Mouse (Mus musculus) cerebellum, postnatal 10 days (tissue): ENCODE results near the gene Maz.
A peak's percentile ranks its signal among the peaks of the same experiment; 100 is the strongest.

Experiments used
- DNase-seq, 2 experiments: peaks; one replicate each; pipeline ENCODE4 v3.0.0; 2021; ENCODE audit warnings: mixed read lengths in 2 of 2

Gene Maz

DNA sequence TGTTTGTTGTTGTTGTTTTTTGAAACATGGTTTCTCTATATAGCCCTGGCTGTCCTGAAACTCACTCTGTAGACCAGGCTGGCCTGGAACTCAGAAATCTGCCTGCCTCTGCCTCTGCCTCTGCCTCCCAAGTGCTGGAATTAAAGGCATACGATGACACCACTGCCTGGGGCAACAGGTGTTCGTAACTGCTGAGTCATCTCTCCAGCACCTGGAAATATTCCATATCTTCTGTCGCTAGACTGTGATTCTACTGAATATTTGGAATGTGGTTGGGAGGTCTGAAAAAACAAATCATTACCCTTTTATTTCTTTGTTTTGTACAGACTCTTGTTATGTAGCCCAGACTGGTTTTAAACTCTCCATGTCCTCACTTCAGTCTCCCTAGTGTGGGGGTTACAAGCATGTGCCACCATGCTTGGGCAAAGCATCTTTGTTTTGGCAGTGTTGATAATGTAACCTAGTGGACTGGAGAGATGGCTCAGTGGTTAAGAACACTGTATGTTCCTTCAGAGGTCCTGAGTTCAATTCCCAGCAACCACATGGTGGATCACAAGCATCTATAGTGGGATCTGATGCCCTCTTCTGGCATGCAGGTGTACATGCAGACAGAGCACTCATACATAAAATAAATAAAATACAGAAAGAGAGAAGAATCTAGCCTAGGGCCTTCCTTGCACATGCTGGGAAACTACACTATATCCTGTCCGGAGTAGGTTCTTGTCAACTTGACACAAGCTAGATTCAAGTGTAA is 22.5 kb downstream of the Maz start:
- no peak for DNase-seq

DNA sequence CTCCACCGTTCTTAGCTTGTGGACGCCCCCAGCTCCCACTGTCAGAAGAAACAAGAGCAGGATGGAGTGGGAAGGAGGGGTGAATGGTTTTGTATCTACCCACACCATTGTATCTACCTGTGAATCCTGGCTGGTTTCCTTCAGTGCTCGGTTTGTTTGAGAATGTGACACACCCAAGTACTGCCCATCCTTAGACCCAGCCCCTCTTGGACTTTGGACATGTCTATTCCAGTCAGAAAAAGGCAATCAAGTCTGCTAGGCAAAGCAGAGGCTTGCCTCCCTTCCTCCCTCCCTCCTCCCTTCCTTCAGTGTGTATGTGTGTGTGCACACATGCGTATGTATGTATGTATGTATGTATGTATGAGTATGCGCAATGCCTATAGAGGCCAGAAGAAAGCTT is 23.2 kb downstream of the Maz start:
- DNase-seq: no peak

DNA sequence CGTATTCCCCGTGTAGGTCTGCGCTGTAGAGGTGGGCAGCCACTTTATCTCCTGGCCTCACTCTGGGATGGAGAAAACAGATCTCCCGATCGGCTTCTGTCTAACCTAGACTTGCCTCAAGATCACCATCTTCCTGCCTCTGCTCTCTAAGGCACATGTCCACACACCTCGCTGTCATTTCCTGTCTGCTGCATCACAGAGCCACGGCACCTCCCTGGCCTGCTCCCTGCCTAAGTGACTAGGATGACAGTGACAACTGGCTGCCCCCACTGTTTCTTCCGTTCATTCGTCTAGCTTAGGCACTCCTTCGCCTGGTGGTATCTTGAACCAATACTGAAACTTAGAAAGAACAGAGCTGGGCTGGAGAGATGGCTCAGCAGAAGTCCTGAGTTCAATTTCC is 27.3 kb downstream of the Maz start:
- DNase-seq: no peak

DNA sequence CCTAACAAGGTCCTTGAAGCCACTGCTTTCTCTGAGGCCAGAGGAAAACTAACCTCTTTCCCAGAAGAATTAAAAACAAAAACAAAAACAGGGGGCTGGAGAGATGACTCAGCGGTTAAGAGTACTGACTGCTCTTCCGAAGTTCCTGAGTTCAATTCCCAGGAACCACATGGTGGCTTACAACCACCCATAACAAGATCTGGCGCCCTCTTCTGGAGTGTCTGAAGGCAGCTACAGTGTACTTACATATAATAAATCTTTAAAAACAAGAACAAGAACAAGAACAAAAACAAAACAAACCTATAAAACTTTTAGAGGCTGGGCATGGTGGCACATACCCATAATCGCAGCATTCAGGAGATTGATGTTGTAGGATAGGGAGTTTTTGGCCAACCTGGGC is 30.4 kb downstream of the Maz start:
- DNase-seq: no peak

DNA sequence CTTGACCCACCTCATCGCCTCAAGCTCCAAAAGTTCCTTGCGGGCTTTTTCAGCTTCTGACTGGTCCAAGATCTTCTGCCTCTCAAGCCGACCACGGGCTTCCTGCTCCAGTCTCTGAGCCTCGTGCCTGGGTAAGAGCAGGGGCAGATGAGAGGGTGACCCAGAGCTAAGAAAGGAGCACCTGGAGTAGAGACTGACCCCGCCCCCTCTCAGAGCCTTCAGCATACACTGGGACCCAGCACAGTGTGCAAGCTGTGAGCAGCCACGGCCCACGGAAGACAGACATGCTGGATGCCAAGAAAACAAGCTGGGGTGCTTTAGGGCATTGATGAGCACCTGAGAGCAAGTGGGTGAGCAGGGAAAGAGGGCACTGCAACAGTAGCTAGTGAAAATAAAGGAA is 38.0 kb downstream of the Maz start:
- no peak for DNase-seq

DNA sequence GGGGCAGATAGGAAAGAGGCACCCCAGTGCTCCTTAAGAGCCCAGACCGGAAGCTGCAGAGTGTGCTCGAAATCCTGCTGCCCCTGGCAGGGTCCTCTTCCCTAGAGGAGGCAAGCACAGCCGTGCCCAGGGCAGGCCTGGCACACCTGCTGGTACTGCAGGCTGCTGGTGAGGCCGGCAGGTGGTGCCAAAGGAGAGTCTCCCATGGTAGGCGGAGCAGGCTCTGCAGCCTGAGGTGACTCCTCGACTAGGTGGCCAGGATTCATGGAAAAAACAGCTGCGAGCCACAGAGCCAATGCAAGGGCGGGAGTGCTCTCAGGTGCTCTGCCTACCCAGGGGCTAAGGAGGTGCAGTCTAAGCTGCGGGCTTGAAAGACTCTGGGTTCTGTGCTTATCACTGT is 40.5 kb downstream of the Maz start:
- peak; percentile 78 to 79 for DNase-seq

DNA sequence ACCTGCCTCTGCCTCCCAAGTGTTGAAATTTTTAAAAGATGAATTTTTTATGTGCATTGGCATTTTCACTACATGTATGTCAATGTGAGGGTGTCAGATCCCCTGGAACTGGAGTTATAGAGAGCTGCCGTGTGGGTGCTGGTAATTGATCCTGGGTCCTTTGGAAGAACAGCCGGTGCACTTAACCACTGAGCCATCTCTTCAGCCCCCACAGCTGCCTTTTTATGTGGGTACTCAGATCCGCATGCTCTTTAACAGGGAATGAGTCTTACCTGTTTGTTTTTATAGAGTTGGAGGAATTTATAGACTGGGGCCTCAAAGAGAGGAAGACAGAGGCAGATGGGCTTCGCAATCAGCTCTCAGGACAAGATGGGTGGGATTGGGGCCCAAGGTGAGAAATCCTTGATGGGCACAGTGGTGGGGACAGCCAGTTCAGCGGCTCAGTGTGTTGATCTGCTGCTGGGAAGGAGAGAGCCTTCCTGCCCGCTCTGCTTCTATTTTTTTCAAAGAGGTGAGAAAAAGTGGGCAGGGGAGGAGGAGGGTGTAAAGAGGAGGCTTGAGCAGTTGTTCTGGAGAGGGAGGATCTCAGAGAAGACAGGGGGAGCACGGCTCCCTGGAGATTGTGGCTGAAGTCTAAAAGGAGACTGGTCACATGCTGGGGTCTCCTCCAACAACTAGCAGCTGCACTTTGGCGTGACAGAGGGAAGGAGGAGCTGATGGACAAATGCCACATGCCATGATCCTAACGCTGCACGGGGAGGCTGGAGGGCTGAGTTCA is 42.0 kb downstream of the Maz start:
- DNase-seq: no peak

DNA sequence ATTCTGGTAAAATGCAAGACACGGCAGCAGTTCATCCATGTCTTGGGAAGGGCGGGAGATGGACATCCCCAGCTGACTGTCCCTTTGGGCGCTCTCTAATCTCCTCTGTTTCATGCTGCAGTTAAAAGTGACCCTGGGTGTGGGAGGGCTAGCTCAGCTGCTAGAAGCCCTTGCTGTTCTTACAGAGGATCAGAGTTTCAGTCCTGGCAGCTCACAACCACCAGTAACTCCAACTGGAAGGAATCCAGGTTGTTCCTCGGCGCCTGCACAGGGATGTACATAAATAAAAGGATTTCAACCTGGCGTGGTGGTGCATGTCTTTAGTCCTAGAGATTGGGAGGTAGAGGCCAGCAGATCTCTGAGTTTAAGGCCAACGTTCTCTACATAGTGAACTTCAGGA is 43.7 kb downstream of the Maz start:
- no peak for DNase-seq

DNA sequence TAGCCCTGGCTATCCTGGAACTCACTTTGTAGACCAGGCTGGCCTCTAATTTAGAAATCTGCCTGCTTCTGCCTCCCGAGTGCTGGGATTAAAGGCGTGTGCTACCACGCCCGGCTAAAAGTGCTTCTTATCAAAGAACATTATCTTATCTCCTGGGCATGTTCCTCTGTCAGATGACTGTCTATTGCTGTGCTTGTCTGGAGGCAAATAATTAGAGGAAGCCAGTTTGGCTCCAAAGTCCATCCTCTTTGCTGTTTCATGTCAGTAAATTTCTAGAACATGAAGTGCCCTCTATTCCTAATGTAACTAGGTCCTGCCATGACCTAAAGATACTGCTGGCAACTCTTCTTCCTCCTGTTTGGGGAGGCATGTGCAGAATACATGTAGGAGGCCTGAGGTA is 44.8 kb downstream of the Maz start:
- DNase-seq: no peak

DNA sequence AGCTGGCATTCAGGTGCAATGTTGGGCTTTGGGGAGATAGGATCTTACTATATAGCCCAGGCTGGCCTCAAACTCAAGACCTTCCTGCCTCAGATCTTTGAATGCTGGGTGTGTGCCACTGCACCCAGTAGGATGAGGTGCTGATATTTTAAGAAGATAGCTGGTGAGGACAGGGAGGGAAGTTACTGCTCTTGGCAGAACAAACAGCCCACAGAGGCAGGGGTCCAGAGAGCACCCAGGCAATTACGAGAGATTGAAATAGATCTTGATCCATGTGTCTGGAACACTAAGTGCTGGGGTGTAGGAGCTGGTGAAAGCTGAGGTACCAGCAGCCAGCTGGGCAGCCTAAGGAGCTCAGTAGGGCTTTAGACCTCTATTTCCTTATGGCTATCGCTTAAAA is 45.2 kb downstream of the Maz start:
- no peak for DNase-seq

DNA sequence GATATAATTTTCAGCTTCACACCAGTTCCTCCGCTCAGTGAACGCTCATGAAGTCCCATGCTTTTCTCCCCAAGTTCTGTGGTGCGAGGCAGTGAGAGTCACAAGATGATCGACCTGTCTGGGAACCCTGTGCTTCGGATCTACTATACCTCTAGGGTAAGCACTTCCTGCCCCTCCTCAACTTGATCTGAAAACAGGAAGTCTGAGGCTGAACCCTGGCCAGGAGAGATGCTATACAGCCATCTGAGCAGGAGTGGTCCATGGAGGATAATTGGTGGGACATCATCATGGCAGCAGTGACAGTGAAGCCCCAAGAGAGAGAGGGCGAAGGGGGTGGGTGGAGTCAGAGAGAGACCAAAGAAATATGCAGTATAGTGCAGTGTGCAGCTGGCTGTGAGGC is 48.0 kb downstream of the Maz start:
- no peak for DNase-seq

DNA sequence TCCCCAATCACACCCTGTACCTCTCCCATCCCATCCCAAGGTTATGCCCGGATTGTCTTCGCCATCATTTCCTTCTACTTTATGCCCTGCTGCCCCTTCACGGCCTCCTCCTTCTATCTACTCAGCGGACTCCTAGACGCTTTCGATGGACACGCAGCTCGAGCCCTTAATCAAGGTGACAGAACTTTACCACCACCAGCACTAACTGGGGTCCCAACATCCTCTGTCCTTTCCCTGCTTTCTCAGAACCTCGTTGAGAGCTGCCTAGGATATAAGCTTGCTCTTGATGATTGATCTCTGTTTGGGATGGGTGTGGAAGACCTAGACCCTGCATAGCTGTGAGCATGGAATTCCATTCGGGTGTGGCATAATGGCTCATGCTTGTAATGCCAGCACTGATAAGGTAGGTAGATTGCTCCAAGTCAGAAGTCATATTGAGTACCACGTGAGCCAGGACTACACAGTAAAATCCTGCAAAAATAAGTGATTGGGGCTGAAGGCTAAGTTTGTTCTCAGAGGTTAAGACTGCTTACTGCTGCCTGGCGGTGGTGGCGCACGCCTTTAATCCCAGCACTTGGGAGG is 49.9 kb downstream of the Maz start:
- DNase-seq: no peak

DNA sequence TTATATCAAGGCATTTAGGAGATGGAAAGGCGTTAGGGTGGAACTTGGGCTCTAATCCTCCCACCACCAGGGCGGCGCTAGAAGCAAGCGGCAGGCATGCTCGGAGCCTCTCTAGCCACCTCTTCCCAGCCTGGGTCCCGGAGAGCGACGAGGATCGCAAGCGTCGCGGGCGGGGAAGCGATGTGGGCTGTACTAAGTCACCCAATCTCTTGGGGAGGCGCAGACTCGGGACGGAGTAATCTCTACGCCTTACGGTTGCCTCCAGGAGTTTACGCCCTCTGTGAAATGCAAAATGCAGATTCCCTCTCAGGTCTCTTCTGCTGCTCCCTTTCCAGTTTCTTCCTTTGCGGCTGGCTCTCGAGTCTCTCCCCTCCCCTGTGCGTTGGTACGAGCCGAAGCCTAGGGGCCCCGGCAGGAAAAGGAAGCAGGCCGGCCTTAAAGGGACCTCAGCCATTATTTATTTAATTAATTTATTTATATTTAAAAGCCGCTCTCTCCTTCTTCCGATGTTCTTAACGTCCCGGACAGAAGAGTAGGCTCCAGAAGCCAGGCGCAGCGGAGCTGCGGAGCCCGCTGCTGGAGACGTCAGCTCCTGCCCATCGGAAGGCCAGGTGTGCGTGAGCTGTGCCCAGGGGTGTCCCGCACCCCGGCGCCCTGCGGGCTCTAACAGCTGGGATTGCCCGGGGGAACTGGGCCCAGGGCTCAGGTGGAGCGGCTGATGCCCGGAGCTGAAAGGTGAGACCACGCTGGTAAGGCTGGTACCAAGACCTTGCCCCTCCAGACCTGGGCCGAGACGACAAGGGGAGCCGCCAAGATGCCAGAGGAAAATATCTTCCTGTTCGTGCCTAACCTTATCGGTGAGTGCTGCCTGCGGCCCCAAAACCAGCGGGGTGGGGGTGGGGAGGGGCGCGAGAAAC is 50.6 kb downstream of the Maz start, which contains the start of gene Cdiptos:
Cdiptos (minus strand) TSS at position 149 of the 917 bp plus-strand sequence.
- DNase-seq: peak; percentile 99 to 100

DNA sequence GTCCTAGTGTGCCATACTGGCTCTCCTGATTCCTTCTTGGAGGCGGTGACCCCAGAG is 51.1 kb downstream of the Maz start, which contains the start of gene Cdipt:
Cdipt (plus strand) TSS at position 22 of the 57 bp plus-strand sequence.
- DNase-seq: no peak

DNA sequence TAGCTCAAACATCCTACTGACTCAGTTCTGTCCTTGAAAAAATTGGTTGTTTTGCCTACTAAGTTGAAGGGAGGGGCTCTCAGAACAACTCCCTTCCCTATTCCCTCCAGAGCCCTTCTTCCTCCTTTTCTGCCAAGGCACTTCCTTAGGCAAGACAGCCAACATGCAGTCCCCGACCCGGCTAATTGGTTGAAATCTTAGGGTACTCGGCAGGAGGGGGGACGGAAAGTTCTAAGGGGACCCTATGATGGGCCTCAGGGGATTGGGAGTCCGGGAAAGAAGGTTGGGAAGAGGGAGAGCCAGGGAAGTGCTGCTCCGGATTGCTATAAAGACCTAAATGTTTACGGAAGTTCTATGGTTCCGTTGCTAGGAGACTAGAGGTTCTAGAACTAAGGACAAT is 51.3 kb downstream of the Maz start:
- DNase-seq: peak in 1 of 2 experiments; percentile 34
